Mouse (Mus musculus) megakaryocyte-erythroid progenitor cell, adult 5 weeks (primary cell): ENCODE data around the gene Babam2. TPM values are rescaled to one million over a fixed set of nuclear protein-coding genes. Genes with fewer than 3 reads are reported as not detected.

ENCODE experiments used
- polyA plus RNA-seq: library from polyadenylated mRNA; stranded (reverse); fragments of >175 nt; gene quantifications from 2 replicates; pipeline ENCODE4 v1.2.3, GENCODE M21; 2012

Babam2 gene
- 48.2 and 52.8 TPM in 2 replicates for polyA plus RNA-seq

GRCm38 (mm10) chr5:31697644-31698296 is at the start of gene Babam2:
Gene Babam2 (plus strand): TSS chr5:31697684.

GRCm38 (mm10) chr5:31696971-31697643 is 377 bp upstream of the Babam2 start, which contains the start of gene Rbks:
Gene Rbks (minus strand): TSS chr5:31697627.

Other genes with a start within 250 kb of the Babam2 start
- gene Zfp512, start 245.3 kb upstream of the Babam2 start, polyA plus RNA-seq = 5.2 and 7.6 TPM in 2 replicates
- not detected in 2 replicates for gene 4930548H24Rik, start 211.9 kb upstream of the Babam2 start, polyA plus RNA-seq
- 25.6 and 28.8 TPM in 2 replicates for gene Gpn1, start 202.9 kb upstream of the Babam2 start, polyA plus RNA-seq
- gene Slc4a1ap, start 170.7 kb upstream of the Babam2 start, polyA plus RNA-seq = 13.3 and 14.2 TPM in 2 replicates
- 8.7 and 8.8 TPM in 2 replicates for gene Supt7l, start 169.9 kb upstream of the Babam2 start, polyA plus RNA-seq
- 6.9 and 12.8 TPM in 2 replicates for gene Mrpl33, start 100.7 kb upstream of the Babam2 start, polyA plus RNA-seq
- gene Rbks, start 57 bp upstream of the Babam2 start, polyA plus RNA-seq = 11.0 and 14.9 TPM in 2 replicates